Mouse (Mus musculus): ENCODE results near the gene Arl14ep.
"Not testable (repeated sequence)": the region's sequence is repeated elsewhere in the genome, so short reads cannot be mapped to it uniquely, and the experiment has no call there.

The Arl14ep gene

DNA sequence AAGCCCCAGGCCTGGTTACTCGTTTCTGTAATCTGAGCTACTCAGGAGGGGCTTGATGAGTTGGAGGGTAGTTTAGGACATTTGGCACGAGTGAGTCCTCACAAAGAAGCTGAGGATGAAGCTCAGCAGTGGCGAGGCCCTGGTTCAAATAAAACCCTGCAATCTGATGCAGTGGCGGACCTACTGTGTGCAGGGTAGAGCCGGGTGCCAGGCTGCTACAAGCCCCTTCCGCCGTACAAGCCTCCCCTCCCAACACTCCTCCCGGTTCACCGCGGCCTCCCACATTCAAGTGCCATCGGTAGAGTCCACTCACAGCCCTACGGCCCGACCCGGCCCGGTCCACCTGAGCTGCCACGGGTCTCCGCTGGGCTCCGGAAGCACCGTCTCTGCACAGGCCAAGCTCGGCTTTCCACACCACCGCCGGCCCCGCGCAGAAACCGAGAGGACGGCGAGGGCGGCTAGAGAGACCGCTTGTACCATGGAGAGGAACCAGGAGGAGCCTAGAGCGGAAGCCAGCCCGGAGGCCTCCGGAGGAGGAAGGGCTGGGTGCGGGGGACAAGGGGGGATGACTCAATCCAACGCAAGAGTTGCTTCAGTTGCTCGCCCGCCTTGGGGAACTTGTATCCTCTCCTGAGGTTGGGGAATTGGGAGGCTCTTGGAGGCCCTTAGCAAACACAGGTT lies at the start of gene Arl14ep:
TSS of gene Arl14ep (minus strand) at position 466 of the 681 bp plus-strand sequence.
- DNase-seq (ENCODE audit: low spot score) = peak; percentile 78

DNA sequence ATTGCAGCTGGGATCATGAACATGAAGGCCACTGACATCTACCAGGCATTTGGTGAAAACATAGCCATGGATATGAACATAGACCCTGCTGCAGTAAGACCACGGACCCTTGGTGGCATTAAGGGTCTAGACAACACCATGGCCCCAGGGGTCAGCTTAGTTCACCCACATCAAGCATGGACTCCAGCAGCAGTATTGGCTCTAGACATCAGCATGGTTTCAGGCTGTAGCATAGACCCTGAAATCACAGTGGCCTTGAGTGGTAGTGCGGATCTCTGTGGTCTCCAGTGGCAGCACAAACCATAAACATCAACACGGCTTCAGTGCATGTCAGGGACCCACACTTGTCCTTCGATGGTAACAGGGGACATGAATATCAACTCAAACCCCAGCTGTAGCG lies 48.5 kb upstream of the Arl14ep start:
- no peak for DNase-seq (ENCODE audit: low spot score)

DNA sequence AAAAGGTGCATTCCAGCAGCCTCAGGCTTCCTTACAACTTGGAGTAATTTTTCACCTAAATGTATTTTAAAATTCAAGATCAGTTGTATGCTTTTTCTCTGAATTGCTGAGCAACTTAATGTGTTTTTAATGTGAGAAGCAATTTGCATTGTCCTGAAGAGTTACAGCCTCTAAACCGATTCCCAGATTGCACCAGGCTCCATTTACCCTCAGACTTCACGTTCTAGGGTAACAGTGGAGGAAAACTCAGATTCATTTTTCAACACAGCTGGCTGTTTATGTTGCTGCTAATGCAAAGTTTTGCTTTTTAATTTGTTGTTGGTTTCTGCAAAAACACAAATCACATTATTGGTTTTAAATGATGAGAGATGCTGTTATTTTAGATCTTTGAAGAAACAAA lies 45.1 kb upstream of the Arl14ep start:
- DNase-seq (ENCODE audit: low spot score) = no peak

DNA sequence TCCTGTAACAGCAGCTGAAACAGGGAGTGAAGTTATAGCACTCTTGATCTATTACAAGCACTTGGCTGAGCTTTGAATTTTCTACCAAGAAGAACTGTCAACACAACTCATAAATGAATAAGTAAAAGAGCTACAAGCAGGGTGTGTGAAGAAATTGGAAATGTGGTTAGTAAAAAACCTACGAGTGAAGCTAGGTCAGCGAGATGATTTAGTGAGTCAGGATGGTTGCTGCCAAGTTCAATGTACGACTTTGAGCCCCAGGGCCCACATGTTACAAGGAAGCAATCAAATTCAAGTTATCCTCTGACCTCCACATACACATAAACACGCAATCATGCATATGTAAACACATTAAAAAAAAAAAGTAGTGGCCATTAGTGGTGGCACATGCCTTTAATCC lies 38.9 kb upstream of the Arl14ep start:
- no peak for DNase-seq (ENCODE audit: low spot score)

DNA sequence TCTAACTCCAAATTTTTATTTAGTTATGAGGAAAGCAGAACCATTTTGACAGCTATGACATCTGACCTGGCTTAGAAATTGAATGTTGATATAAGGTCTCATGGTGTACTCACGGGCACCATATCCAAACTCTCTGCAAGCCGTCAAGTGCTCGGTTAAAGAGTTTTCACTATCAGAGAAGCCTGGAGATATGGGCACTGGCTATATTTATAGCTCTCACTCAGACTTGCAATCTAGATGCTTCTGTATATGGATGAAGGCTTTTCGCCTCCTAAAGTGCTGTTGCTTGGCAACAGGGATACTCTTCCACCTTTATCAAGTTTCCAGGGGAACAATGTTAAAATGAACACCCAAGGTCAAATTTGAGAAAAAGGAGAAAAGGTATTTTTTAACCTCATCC lies 38.1 kb upstream of the Arl14ep start:
- no peak for DNase-seq (ENCODE audit: low spot score)

DNA sequence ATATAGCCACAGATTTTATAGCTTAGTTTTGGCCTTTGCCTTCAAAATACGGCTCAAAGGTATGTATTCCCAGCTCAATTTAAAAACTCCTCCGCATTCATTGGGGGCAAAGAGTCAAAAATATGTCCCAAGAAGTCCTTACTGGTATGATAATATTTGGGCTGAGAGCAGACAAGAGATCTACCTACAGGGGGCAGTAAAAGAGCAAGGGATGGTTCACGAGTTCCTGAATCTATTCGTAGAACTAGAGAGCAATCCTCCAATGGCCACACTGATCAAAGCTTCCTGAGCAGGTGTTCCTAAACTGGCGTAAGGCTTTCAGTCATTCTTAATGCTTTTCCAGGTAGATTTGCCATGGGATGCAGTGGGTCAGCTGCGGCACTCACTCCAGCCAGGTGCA lies 35.9 kb upstream of the Arl14ep start:
- DNase-seq (ENCODE audit: low spot score) = no peak

DNA sequence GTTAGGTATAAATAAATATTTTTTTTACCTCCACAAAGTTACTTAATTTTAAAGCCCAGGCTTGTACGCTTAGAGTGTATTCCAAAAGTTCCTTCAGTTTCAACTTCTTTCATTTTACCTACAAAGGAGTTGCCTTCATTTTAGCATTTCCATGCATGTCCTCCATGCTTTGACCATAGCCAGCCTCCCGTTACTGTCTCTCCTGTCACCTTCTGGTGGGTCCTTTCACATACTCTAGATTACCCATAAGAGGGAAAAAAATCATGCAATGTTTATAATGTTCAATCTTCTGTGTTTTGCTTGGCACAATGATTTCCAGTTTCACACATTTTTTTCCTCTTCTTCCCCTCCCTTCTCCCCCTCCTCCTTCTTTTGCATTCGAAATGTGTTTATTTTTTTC lies 32.2 kb upstream of the Arl14ep start:
- no peak for DNase-seq (ENCODE audit: low spot score)

DNA sequence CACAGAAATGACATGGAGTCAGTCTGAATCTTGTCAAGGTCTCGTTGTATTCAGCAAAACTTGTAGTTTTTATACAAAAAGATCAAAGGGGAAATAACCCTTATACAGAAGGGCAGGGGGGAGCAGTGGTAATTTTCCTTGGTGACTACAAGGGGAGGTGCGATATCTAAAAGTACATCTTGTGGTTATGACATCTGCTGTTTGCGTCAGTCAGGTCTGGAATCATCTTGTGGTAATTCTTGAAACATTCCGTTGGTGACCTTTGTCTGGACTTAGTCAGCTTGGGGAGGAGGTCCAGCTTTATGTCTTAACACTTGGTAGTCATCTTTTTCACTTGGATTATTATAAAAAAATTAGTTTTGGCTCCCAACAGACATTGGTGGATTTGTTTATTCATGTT lies 31.7 kb upstream of the Arl14ep start:
- DNase-seq (ENCODE audit: low spot score) = not testable (repeated sequence)

DNA sequence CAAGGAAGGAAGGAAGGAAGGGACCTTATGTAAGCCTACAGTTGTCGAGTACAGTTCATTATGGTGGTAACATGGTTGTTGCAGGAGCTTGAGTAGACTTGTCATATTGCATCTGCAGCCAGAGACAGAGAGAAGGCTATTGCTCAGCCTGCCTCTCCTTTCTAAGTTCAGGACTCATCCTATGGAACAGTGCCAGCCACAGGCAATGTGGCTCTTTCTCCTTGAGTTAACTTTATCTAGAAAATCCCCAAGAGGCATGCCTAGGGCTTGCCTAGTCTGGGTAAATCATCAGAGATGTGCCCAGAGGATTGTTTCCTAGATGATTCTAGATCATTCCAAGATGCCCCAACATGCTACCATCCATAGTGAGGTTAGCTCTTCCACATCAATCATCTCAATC lies 17.0 kb upstream of the Arl14ep start:
- no peak for DNase-seq (ENCODE audit: low spot score)

DNA sequence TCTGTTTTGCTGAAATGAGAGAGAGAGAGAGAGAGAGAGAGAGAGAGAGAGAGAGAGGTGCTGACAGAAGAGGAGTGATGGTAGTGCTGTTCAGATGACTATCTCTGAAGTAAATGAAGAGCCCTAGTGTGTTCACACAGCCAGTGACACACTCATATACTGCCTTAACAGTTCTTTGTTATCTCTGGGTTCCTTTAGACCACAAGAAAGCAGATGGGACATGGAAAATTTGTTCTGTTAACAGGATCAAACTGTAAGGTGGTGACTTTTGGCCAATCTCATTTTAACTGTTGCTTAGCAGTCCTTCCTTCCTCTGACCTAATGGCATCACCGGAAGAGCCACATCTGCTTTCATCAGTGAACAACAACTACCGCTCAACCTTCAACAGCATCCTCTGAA lies 10.7 kb upstream of the Arl14ep start:
- DNase-seq (ENCODE audit: low spot score) = no peak

DNA sequence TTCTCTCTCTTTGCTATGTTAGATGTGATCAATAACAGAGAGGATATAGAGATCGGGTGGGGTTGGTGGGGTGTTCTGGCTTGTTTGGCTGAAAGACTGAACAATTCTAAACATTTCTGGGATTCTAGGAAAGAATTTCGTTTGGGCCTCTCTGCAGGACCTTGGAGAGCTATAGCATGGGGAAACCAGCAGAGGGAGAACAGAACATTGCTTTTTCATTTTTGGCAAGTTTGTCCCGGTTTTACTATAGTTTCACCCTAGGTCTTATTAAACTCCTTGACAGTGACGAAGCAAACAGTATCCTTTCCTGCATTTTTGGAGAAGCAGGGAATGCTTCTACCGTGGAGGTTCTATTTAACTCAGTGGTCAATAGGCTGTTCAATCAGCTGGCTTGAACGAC lies 8.3 kb upstream of the Arl14ep start:
- no peak for DNase-seq (ENCODE audit: low spot score)

DNA sequence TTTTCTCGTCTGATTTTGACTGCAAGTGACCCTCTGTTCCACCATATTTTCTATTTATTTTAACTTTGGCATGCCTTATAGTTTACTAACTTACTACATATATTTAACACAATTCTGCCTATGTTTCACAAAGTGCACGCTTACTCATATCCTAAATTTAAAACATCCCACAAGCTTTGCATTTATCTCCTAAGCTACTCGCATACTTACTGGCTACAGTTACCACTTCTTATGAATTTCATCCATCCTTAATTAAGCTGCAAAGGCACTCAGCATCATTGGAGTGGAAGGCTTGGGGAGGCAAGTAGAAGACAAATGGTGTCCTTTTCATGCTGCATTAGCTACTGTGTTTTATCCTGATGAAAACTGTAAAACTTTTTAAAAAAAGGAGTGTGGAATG lies 2.2 kb upstream of the Arl14ep start:
- no peak for DNase-seq (ENCODE audit: low spot score)

DNA sequence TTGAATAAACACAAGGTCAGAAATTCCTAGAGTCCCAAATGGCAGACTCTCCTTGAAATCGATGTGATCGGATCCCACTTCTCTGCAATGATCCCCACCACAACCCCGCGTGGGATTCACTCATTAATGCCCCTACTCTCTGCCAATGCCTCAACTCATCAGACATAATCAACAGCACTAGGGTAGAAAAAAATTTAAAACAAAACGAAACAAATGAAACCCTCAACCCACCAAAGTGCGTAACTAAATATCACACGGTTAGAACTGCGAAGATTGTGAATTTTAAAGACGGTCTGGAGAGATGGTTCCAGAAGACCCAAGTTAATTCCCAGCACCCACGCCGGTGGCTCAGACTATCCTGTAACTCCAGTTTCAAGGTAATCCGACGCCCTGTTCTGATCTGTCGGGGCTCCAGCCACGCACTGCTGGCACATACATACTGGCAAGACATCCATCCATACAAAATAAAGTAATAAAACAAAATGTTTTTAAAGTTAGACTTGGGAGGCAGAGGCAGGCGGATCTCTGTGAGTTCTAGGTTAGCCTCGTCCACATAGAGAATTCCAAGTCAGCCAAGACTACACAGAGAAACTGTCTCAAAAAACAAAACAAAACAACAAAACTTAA lies 779 bp downstream of the Arl14ep start:
- no peak for DNase-seq (ENCODE audit: low spot score)

DNA sequence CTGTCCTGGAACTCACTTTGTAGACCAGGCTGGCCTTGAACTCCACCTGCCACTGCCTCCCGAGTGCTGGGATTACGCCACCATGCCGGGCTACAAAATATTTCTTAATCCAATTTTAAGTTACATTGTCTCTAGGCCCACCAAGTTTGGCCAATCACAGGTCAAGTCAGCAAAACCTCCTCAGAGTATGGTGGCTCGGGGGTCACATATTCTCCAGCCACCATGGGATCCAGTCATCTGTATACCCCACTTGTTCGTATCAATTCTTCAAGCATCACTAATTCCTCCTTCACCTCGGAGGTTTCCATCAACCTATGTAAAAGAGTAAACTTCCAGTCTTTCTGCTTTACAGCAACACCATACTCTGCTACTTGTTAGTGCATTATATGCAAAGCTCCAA lies 1.4 kb downstream of the Arl14ep start:
- DNase-seq (ENCODE audit: low spot score) = no peak

DNA sequence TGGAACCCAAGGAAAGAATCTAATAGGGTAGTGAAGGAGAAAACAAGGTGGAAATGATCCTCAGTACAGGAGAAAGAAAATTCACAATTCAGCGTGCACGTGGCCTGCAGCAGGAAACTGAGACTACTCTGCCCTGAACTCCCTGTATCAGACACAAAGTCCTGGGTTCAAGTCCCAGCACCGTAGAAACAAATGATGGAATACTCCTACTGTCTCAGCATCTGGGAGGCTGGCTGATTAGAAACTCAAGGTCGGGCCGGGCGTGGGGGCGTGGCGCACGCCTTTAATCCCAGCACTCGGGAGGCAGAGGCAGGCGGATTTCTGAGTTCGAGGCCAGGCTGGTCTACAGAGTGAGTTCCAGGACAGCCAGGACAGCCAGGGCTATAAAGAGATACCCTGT lies 3.3 kb downstream of the Arl14ep start:
- DNase-seq (ENCODE audit: low spot score) = no peak

DNA sequence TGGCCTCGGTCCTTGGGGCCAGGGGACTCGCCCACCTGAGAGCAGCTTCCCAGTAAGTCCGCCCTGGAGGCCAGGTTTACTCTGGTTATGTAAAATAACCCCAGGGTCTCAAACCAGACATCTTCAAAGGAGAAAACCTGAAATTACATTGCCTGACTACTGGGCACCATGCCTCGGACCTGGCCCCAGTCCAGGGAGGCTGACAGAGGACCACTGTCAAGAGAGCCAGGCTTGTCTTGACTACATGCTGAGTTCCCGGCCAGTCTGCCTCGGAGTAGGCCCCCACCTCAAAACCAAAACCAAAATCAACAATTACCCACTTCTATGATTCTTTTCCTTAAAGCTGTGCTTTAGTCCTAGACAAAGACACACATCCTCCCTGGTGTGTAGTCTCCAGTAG lies 5.9 kb downstream of the Arl14ep start:
- no peak for DNase-seq (ENCODE audit: low spot score)

DNA sequence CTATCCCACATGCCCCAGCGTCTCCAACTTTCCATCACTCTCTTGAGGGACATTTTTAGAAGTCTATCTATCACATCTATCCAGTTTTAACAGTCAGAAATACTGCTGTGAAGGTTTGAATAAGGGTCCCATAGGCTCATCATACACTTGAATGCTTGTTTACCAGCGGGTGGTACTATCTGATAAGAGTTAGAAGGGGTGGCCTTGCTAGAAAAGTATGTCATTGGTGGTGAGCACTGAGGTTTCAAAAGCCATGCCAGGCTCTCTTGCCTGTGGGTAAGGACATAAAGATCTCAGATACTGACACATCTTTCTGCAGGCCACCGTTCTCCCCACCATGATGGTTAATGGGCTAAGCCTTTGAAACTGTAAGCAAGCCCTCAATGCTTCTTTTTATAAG lies 10.7 kb downstream of the Arl14ep start:
- DNase-seq (ENCODE audit: low spot score) = no peak

DNA sequence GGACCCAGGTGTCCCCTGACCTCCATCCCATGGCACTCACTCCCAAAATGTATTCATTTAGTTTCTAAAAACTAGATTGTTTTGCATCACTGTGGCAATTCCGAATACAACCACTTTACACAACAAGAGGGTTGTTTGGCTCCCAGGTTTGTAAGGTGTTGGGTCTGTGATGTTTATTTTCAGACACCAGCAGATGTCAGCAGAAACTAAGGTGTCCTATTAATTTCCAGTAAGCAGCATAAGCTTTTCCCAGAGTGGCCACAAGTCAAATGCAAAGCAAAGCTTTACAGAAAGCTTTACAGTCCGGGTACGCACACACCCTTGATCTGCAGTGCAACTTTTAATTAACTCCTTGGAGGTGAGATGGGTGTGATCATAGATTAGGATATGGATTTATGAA lies 12.6 kb downstream of the Arl14ep start:
- DNase-seq (ENCODE audit: low spot score) = no peak

DNA sequence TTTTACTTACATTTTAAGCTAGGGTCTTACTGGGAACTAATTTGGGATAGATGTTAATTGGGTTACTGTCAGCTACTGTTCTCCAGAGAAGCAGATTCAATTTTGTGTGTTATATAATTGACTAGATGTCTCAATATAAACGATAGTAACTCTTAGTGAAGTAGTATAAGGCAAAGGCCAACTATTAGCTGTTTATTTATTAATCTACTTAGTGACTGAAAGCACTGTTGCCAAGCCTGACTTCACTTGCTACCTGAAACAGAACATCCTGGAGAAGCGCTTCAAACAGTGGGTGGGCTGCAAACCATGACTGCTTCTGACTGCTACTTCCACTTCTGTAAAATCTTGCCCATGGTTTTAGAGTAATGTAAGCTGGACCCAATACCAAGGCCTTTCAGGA lies 13.2 kb downstream of the Arl14ep start:
- DNase-seq (ENCODE audit: low spot score) = no peak

DNA sequence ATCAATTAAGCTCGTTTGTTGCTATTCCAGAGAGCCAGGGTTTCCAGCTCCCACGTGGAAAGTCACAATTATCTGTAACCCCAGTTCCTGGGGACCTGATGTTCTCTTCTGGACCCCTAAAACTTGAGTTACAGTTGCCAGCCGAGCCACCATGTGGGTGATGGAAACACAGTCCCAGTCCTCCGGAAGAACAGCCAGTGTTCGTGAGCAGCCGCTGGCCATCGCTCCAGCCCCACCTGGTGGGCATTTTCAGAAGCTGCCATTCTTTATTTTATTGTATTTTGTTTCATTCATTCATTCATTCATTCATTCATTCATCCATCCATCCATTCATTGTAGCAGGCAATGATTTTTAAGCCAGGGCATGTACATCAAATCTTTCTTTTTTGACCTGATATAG lies 14.0 kb downstream of the Arl14ep start:
- DNase-seq (ENCODE audit: low spot score) = no peak

DNA sequence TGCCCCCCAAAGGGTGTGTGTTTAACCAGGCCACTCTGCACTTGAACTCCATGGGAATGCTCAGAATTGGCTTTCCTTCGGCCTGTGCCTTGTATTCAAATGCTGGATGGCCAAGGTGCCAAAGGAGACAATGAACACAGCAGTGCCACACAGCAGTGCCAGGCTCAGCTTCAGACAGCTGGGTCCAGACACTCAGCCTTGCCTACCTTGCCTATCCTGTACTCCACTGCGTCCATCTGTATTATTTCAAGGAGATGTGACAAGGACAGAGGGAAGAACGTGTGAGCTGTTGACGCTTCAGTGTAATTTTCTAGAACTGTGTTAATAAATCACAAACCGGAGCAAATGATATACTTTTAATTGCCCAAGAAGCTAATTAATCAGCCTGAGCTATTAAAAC lies 14.8 kb downstream of the Arl14ep start:
- DNase-seq (ENCODE audit: low spot score) = no peak

DNA sequence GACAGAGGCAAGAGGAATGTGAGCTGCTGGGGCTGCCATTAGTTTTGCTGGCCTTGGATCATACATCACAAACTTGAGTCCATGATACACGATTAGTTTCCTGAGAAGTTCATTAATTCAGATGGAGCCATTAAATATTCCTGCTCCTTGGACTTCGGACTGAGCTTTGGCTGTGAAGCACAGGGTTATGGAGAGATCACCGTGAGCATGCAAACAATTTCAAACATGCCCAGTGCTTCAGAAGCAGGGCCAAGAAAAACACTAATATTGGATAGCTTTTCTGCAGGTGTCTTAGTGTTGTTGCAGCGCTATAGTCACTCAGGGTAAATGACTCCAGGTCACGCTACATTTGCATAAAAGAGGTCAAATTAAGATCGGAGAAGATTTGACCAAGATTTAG lies 15.3 kb downstream of the Arl14ep start:
- DNase-seq (ENCODE audit: low spot score) = no peak

DNA sequence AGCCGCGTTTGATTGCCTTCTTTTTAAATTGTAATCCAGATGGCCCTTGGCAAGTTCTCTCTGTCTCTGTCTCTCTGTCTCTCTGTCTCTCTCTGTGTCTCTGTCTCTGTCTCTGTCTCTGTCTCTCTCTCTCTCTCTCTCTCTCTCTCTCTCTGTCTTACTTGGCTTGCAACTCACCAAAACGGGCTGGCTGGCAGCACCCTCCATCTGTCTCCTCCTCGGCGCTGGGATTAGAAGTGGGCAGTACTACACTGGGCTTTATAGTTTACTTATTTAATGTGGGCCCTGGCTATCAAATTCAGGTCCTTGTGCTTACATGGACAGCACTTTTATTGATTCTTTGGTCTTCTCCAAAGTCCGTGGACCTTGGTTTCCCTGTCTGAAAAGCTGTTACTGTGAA lies 18.1 kb downstream of the Arl14ep start:
- DNase-seq (ENCODE audit: low spot score) = no peak

DNA sequence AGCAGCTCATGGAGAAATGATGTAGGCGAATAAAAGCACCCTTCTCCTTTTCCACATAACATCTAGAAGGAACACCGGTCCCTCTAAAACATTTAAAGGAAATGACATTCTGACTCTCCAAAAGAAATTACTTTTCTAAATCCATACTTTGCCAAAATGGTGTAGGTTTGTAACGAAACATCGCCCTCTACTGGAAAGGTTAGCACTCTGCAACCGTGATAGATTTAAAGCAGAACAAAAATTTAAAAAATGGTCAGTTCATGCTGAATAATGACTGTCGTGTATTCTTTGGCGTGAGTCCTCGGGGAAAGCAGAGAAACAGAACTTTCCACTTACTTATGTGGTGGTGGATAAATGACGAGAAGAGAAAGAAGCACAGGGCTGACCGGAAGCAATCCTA lies 18.6 kb downstream of the Arl14ep start:
- DNase-seq (ENCODE audit: low spot score) = no peak
